Mouse (Mus musculus) pancreas, adult 10 weeks (tissue): ENCODE data around the gene Gm428. TPM values are rescaled to one million over a fixed set of nuclear protein-coding genes. Genes with fewer than 3 reads are reported as not detected.

Experiments used
- polyA plus RNA-seq: library from polyadenylated mRNA; stranded (reverse); fragments of 350-450 nt; fragmentation: Illumina TruSeq; extraction: RNeasy Lipid Tissue Mini Kit (QIAGEN cat#74804); gene quantifications from one replicate; pipeline ENCODE4 v1.2.3, GENCODE M21; 2015; ENCODE audit warnings: low read depth, low replicate concordance; ENCODE audit not compliant: insufficient read depth

Gm428 gene
- not detected for polyA plus RNA-seq

DNA sequence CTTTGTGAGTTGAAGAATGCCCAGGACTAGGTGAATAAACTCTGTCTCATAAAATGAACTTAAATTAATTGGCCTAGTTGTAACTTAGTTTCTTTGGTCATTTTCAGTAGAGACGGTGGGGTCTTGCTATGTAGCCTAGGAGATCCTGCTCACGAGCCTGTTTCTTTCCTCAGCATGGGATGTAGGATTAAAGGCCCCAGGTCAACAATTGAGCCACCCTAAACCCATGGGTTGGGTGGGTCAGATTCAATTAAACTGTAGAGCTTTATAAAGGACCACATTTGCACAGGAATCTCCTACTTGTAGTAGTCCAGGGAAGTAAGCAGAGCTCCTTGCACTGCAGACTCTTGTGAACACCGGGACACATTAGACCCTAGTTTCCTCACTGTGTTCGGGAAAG, at the start of gene Gm428:
Gm428 (plus strand) TSS at position 301 of the 400 bp plus-strand sequence.

GRCm38 (mm10) chr4:73637821-73638220, 45.5 kb upstream of the Gm428 start, which contains the start of gene Gm11236:
Gene Gm11236, plus strand, starts transcription at chr4:73638121.

GRCm38 (mm10) chr4:73668054-73668453, 15.3 kb upstream of the Gm428 start, which contains the start of gene Gm11239:
Gene Gm11239, plus strand, starts transcription at chr4:73668354.

Other genes starting within 250 kb of the Gm428 start
- not detected for gene Gm11238, start 75.6 kb upstream of the Gm428 start, polyA plus RNA-seq
- not detected for gene Gm11237, start 60.5 kb upstream of the Gm428 start, polyA plus RNA-seq
- gene Gm11236, start 45.4 kb upstream of the Gm428 start, polyA plus RNA-seq, result not detected
- not detected for gene Gm11239, start 15.2 kb upstream of the Gm428 start, polyA plus RNA-seq
- 0.70 TPM for gene Rasef, start 107.5 kb downstream of the Gm428 start, polyA plus RNA-seq
- not detected for gene Gm11758, start 192.8 kb downstream of the Gm428 start, polyA plus RNA-seq
- not detected for gene Gm11757, start 207.6 kb downstream of the Gm428 start, polyA plus RNA-seq
- gene Gm13871, start 222.4 kb downstream of the Gm428 start, polyA plus RNA-seq, result not detected
- not detected for gene Gm11756, start 237.2 kb downstream of the Gm428 start, polyA plus RNA-seq